In the genomic region with DNA sequence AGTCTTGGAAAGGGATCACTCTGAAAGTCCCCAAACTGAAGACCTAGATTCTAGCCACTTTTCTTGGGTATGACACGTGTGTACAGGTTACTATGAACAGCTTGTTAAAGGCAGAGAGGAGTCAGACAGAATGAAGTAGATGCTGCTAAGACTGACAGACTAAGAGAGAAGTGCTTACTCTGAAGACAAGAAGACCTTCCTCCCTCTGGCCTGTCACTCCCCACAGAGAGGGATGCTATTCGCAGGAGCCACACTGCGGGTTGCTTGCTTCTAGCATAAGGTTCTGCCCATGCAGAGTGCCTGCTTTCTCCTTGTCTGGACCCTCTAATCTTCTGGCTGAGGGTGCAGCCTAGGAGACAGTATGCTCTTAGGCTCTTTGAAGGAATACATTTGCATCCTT, we compare ENCODE assay signal across 16 mouse cellular contexts.
DNase-seq lines count a peak whose midpoint lies in the region; ATAC-seq and TF ChIP-seq lines count a peak whose summit lies in the region.
"Had no signal": no experiment of that assay in that cellular context is flagged by ENCODE, and none has a peak within 500 bp of the region (broad histone marks: within the 10 kb centered on the region; RNA-seq: fewer than 3 reads in every experiment).

No protein-coding gene starts in this region.

- peaks cover 12% of the 10 kb centered on the region for H3K4me1 ChIP-seq in cerebellum, adult 2 months (ENCODE audit: control insufficient read depth, insufficient read depth, low read length)
- H3K4me1 ChIP-seq in midbrain, embryonic 10.5 days: peaks cover 17% of the 10 kb centered on the region
- peaks cover 21% of the 10 kb centered on the region for H3K4me1 ChIP-seq in neural tube, embryonic 13.5 days (replicated peaks)
- H3K4me1 ChIP-seq: heart, embryonic 13.5 days; limb, embryonic 13.5 days had no signal

- no peak for TF ChIP-seq CTCF in cerebellum, adult 2 months (IDR thresholded peaks at IDR 0.05; ENCODE audit: borderline replicate concordance, insufficient read depth, low read depth, low read length)

- H3K9me3 ChIP-seq in midbrain, embryonic 10.5 days (replicated peaks): no peaks in the 10 kb centered on the region
- H3K9me3 ChIP-seq in neural tube, embryonic 13.5 days: no peaks in the 10 kb centered on the region
- H3K9me3 ChIP-seq: heart, embryonic 13.5 days; limb, embryonic 13.5 days had no signal

- H3K27me3 ChIP-seq in cerebellum, adult 2 months (ENCODE audit: control insufficient read depth, insufficient read depth, low read length): no peaks in the 10 kb centered on the region
- no peaks in the 10 kb centered on the region for H3K27me3 ChIP-seq in midbrain, embryonic 10.5 days (ENCODE audit: low read depth, poor library complexity, severe bottlenecking)
- no peaks in the 10 kb centered on the region for H3K27me3 ChIP-seq in neural tube, embryonic 13.5 days
- H3K27me3 ChIP-seq: heart, embryonic 13.5 days; limb, embryonic 13.5 days had no signal

- H3K4me2 ChIP-seq in neural tube, embryonic 13.5 days: no peak overlapping the region
- H3K4me2 ChIP-seq: heart, embryonic 13.5 days; limb, embryonic 13.5 days had no signal

- peak; percentile 68 for ATAC-seq in neural tube, embryonic 13.5 days (ENCODE audit: low read depth)

- peak; percentile 40 to 46 for DNase-seq in cerebellum, adult 2 months
- DNase-seq in cerebellum, adult 9-11 months: no peak
- DNase-seq in heart, adult 11 months: peak; percentile 48
- DNase-seq in heart, postnatal 25 days (ENCODE audit: low spot score): no peak
- no peak for DNase-seq in midbrain, embryonic 10.5 days (ENCODE audit: low spot score)
- DNase-seq in layer of hippocampus, adult 9-11 months: no peak
- DNase-seq in embryo, embryonic 11 days: no peak
- DNase-seq: adrenal gland, adult 2 months; kidney, adult 11 months; kidney, postnatal 10 days; right cerebral cortex, adult 18-20 months had no signal

- TF ChIP-seq POLR2A in cerebellum, adult 2 months (IDR thresholded peaks at IDR 0.05; ENCODE audit: borderline replicate concordance, insufficient read depth, low read length): no peak

- no peak overlapping the region for H3K9ac ChIP-seq in neural tube, embryonic 13.5 days
- H3K9ac ChIP-seq: heart, embryonic 13.5 days; limb, embryonic 13.5 days; liver, embryonic 14.5 days had no signal

- H3K27ac ChIP-seq in cerebellum, adult 2 months (ENCODE audit: insufficient read depth, low read length): peak overlapping the region; percentile 63
- peak overlapping the region; percentile 67 for H3K27ac ChIP-seq in midbrain, embryonic 10.5 days (replicated peaks)
- peak overlapping the region; percentile 78 for H3K27ac ChIP-seq in neural tube, embryonic 13.5 days (replicated peaks)
- H3K27ac ChIP-seq: heart, embryonic 13.5 days; limb, embryonic 13.5 days; liver, embryonic 14.5 days had no signal

- WGBS in cerebellum, adult 2 months: 23% methylated on average over 3 of the region's 3 CpGs
- WGBS in midbrain, embryonic 10.5 days: 50% methylated on average over 3 of the region's 3 CpGs
- WGBS in neural tube, embryonic 13.5 days: 38% methylated on average over 3 of the region's 3 CpGs

- intact Hi-C loops in heart, postnatal 25 days (cut with DNase I): no loop called here

- no peak overlapping the region for H3K4me3 ChIP-seq in cerebellum, adult 2 months (replicated peaks; ENCODE audit: insufficient read depth, low read depth, low read length)
- H3K4me3 ChIP-seq in midbrain, embryonic 10.5 days: no peak overlapping the region
- no peak overlapping the region for H3K4me3 ChIP-seq in neural tube, embryonic 13.5 days
- H3K4me3 ChIP-seq: erythroblast, embryonic 14.5 days; heart, embryonic 13.5 days; limb, embryonic 13.5 days had no signal

- no peaks in the 10 kb centered on the region for H3K36me3 ChIP-seq in midbrain, embryonic 10.5 days
- no peaks in the 10 kb centered on the region for H3K36me3 ChIP-seq in neural tube, embryonic 13.5 days
- H3K36me3 ChIP-seq: heart, embryonic 13.5 days; limb, embryonic 13.5 days had no signal

Comparison
In these comparisons a context has a peak if more than half of its experiments do, and no peak if none do; other contexts are left out.
1. DNase-seq: peak in cerebellum, adult 2 months (2 of 2) and heart, adult 11 months (single experiment); none in cerebellum, adult 9-11 months (single experiment), heart, postnatal 25 days (single experiment), midbrain, embryonic 10.5 days (single experiment), layer of hippocampus, adult 9-11 months (single experiment) and embryo, embryonic 11 days (single experiment).
2. Peak in every context shown above with its lines, with median percentiles within 50 percentile points of each other: H3K27ac ChIP-seq.